Mouse (Mus musculus): ENCODE measurements around the gene Fbxo44. TPM values are rescaled to one million over a fixed set of nuclear protein-coding genes. Genes with fewer than 3 reads are reported as not detected.

The Fbxo44 gene
- total RNA-seq, 2 experiments from 2014 or later: 0.43 TPM; not detected in 1

- ATAC-seq (replicated peaks; ENCODE audit: low FRiP score, poor library complexity, severe bottlenecking): no peak
Measured at GRCm38 (mm10) chr4:148166986-148167385, 6.7 kb upstream of the Fbxo44 start.

- ATAC-seq (replicated peaks; ENCODE audit: low FRiP score, poor library complexity, severe bottlenecking): no peak
Measured at GRCm38 (mm10) chr4:148166431-148166830, 6.1 kb upstream of the Fbxo44 start.

- no peak for ATAC-seq (replicated peaks; ENCODE audit: low FRiP score, poor library complexity, severe bottlenecking)
Measured at GRCm38 (mm10) chr4:148165551-148165950, 5.3 kb upstream of the Fbxo44 start.

GRCm38 (mm10) chr4:148164461-148164860, 4.2 kb upstream of the Fbxo44 start:
- ATAC-seq (replicated peaks; ENCODE audit: low FRiP score, poor library complexity, severe bottlenecking): no peak

DNA sequence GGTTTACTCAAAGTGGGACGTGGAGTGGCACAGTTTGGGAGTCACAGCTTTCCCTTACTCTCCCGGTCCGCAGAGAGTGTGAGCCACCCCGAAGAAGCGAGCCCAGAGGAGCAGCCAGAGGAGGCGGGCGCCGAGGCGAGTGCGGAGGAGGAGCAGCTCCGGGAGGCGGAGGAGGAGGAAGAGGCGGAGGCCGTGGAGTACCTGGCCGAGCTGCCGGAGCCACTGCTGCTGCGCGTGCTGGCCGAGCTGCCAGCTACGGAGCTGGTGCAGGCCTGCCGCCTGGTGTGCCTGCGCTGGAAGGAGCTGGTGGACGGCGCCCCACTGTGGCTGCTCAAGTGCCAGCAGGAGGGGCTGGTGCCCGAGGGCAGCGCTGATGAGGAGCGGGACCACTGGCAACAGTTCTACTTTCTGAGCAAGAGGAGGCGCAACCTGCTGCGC, 3.7 kb upstream of the Fbxo44 start:
- ATAC-seq (replicated peaks; ENCODE audit: low FRiP score, poor library complexity, severe bottlenecking): no peak

DNA sequence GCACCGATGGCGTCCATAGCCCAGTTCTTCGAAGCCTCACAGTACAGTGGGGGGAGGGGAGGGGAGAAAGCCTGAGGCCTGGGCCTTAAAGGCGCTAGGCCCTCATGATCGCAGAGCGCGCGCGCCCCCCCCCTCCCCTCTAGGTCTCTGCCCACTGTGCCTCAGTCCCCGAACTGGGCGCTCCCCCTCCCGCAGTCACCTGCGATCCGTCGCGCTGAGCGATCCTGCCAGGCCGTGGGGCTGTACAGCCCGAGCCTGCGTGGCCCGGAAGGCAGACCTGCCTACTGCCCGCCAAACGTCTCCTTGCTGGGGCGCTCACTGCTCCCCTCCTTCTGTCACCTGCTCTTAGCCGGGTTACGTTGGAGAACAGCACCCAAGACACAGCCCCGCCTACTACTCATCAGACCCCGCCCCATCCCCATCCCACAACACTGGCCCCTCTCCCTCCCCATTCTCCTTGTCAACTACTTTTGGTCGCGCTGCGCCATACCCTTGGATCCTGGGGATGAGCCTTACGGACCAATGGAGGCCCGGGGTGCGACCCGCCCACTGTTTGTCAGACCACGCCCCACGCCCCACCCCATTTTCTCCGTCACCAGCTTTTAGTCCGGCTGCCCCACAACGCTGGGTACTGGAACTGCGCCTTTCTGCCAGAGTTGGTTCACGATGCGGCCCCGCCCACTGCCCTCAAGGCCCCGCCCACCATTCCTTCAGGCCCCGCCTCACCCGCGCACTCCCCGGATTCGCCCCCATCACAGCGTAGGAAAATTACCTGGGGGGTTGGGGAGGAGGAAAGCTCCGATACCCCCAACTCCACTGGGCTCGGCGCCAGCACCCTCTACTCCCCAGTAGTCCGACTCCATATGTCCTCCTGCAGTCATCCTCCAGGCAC, 492 bp downstream of the Fbxo44 start:
- ATAC-seq (replicated peaks; ENCODE audit: low FRiP score, poor library complexity, severe bottlenecking): peak; percentile 80

DNA sequence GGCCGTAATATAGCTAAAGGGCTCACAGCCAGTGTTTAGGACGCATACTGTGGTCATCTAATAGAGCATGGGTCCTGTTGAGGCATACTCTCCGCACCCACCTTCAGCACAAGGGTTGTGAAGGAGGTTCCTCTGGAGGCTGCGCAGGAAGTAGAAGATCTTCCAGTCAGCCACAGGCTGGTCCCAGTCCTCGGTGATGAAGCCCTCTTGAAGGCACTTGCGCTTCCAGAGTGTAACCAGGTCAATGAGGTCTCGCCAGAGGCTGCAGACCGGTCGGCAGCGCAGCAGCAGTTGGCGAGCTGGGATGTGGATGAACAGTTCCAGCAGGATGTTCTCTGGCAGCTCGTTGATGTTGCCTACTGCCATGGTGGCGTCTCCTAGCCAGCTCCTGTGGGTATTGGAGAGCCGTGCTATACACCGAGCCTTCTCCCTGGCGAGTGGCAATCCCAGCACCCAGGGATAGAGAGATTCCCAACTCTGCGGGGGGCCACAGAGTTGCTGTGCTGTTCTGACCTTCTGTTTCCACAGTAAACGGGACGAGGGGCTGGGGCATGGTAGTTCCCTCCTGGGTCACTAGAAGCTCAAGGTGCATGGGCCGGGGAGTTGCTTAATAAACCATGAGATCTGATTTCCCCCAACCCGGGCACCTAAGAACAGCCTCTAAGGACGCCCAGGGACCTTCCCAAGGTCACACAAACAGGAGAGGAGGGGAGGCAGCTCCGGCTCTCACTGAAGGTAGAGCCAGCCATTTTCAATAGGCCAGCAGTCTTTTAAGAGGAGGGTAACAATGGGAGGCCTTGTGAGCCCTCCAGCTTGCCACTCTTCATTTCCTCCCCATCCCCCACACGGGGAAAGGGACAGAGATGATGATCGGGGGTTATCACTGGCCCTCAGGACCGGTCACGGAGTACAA, 1.6 kb downstream of the Fbxo44 start:
- ATAC-seq (replicated peaks; ENCODE audit: low FRiP score, poor library complexity, severe bottlenecking): no peak

DNA sequence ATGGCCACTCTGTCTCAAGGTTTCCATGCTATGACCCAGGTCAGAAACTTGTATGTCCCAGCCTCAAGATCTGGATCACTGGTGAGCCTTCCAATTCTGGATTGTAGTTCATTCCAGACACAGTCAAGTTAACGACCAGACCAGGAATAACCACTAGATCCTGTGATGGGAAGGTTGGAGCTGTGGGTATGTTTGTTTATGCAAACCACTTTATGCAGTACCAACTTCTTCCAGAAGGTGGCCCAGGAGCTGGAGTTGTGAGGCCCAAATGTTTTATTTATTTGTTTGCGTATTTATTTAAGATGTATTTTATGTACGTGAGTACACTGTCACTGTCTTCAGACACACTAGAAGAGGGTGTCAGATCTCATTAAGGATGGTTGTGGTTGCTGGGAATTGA, 5.3 kb downstream of the Fbxo44 start:
- ATAC-seq (replicated peaks; ENCODE audit: low FRiP score, poor library complexity, severe bottlenecking): no peak

DNA sequence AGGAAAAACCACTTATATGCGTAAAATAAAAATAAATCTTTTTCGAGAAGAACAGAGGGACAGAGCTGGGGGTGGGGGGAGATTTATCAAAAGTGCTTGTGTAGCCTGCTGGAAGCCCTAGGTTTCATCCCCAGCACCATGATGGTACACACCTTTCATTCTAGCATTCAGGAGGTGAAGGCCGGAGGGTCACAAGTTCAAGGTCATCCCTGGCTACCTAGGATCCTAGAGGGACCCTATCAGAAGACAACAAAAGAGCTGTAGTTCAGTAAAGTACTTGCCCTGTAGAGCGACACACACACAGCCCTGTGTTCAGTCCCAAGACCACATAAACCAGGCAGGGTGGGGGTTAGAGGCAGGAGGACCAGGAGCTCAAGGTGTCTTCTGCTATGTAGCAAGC, 6.3 kb downstream of the Fbxo44 start:
- ATAC-seq (replicated peaks; ENCODE audit: low FRiP score, poor library complexity, severe bottlenecking): no peak

DNA sequence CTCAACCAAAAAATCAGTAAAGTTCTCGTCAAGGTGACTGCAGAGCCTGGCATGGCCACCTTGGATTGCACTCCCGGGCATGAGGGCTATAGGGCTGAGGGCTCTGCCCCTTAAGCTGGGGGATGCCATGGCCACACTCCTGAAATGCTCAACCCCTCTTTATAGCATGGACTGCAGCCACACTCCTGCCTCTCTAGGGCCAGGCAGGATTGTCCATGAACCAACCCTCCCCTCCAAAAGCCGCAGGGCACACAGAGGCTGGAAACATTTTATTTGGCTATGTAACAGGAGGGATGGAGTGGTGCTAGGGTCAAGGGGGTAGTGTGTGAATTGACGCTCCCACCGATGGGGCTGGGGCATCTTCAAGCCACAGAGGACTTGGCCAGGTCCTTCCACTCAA, 7.7 kb downstream of the Fbxo44 start:
- no peak for ATAC-seq (replicated peaks; ENCODE audit: low FRiP score, poor library complexity, severe bottlenecking)

- peak; percentile 73 for ATAC-seq (replicated peaks; ENCODE audit: low FRiP score, poor library complexity, severe bottlenecking)
Measured at GRCm38 (mm10) chr4:148151267-148152168, 8.8 kb downstream of the Fbxo44 start, which contains the start of gene Fbxo6. Fbxo6 (minus strand) TSS chr4:148152140.

DNA sequence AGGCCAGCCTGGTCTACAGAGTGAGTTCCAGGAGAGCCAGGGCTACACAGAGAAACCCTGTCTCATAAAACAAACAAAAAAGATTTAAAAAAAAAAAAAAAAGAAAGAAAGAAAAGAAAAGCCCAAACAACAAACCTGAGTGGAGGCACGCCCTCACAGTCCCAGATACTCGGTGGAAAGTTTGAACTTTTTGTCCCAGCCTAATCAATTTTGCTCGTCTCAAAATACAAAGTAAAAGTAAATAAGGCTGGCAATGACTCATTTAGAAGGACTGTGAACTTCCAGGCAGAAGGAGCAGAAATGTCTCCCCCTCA, 9.4 kb downstream of the Fbxo44 start:
- no peak for ATAC-seq (replicated peaks; ENCODE audit: low FRiP score, poor library complexity, severe bottlenecking)

DNA sequence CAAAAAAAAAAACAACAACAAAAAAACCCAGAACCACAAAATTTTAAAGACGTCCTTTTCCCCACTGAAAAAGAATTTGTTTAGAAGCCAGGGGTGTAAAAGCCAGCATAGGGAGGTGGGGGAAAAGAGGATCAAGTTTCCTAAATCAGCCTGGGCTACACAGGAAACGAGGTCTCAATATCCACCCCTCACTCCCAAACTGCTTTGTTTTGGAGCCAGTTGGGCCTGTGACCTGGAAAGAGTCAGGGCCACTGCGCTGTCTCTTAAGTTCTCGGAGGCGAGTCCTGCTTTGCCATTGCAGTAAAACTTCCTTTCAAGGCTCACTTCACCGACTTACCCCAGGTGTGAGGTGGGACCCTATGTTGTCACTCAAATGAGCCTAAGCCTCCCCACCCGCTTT, 10.0 kb downstream of the Fbxo44 start:
- no peak for ATAC-seq (replicated peaks; ENCODE audit: low FRiP score, poor library complexity, severe bottlenecking)

DNA sequence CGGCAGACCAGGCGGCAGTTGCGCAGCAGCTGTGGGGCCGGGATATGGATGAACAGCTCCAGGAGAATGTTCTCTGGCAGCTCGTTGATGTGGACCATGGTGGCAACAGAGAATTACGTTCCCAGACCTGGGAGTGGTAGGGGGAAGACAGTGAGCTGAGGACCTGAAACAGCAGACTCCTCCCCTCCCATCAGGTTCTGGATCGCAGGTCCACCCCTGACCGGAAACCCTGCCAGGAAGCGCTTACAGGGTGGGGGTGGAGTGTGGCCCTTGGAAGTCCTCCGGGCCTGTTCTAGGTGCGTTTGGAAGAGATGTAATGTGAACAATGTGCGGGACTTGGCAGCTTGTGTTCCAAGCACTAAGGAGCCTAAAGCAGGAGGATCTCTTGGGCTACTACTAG, 10.7 kb downstream of the Fbxo44 start:
- ATAC-seq (replicated peaks; ENCODE audit: low FRiP score, poor library complexity, severe bottlenecking): no peak

DNA sequence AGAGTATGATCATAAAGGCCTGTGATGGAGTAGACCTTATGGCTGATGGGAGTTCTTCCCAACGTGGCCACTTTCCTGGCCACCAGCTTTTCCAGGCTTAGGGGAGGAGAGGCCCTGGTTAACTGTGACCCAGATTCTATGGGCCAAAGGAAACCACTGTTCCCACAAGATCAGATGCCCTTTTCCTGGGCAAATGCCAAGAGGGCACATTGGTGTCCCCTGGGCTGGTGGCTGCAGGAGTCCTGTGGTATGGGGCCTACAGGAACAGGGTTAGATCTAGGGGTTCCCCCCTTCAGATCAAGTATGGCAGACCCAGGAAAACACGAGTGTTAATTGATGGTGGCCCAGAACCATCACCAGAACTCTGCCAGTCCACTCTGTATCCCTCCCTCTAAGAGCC, 12.6 kb downstream of the Fbxo44 start:
- no peak for ATAC-seq (replicated peaks; ENCODE audit: low FRiP score, poor library complexity, severe bottlenecking)

- ATAC-seq (replicated peaks; ENCODE audit: low FRiP score, poor library complexity, severe bottlenecking): no peak
Measured at GRCm38 (mm10) chr4:148143721-148144120, 16.6 kb downstream of the Fbxo44 start.

DNA sequence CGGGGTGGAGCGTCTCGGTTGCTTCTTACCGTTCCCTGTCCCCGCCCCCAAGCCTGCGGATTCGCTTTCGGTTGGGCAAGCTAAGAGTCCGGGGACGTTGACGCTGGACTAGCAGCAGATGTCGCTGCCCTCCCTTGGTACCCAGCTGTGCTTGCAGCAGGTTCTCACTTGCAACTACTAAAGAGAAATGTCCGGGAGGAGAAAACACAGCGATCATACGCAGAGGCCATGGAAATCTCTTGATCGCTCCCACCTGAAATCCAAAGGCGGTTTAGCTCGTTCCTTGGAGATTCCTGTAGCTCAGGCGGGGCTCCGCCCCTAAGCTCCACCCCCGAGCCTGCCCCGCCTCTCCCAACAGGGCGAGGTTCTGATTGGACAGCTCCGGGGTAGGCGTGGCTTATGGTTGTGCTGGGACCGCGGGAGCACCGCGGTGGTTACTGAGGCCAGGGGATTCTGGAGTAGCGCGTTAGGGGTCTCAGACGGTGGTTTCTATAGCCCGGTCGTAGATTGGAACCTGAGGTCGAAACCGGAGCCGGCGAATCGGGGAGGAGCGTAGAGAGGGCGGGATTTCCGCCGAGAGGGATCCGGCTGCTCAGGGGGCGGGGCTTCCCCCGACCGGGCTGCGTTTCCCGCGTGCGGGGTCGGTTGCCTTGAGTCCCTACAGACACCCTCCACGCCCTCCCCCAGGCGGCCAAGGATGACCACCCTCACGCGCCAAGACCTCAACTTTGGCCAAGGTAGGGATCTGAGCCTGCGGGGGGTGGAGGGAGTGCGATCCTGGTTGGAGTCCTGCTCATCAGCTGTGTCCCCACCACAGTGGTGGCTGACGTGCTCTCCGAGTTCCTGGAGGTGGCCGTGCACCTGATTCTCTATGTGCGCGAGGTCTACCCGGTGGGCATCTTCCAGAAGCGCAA, 19.9 kb downstream of the Fbxo44 start:
- peak; percentile 95 for ATAC-seq (replicated peaks; ENCODE audit: low FRiP score, poor library complexity, severe bottlenecking)

- ATAC-seq (replicated peaks; ENCODE audit: low FRiP score, poor library complexity, severe bottlenecking): no peak; the same call in 1 of the 2 replicates
Measured at GRCm38 (mm10) chr4:148139767-148140097, 20.6 kb downstream of the Fbxo44 start.

DNA sequence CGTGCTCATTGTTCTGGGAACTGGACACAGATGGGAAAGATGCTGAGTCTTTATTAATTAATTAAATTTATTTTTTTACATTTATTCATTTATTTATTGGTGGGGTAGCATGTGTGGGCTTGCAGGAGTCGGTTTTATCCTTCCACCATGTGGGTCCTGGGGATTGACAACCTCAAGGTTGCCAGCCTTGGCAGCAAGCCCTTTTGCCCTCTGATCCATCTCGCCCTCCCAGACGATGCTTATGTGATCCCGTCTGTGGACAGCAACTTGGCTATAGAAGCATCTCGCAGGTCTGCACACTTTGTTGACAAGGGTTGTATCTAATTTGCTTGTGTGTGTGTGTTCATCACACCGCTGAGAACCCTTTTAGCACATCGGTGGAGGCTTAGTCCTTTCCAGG, 22.8 kb downstream of the Fbxo44 start:
- no peak for ATAC-seq (replicated peaks; ENCODE audit: low FRiP score, poor library complexity, severe bottlenecking)
